Mouse (Mus musculus): ENCODE data around the gene Pmfbp1. TPM values are rescaled to one million over a fixed set of nuclear protein-coding genes. Genes with fewer than 3 reads are reported as not detected.

Gene Pmfbp1
- polyA plus RNA-seq, 1 experiment from 2014 or later: 0.05 TPM

DNA sequence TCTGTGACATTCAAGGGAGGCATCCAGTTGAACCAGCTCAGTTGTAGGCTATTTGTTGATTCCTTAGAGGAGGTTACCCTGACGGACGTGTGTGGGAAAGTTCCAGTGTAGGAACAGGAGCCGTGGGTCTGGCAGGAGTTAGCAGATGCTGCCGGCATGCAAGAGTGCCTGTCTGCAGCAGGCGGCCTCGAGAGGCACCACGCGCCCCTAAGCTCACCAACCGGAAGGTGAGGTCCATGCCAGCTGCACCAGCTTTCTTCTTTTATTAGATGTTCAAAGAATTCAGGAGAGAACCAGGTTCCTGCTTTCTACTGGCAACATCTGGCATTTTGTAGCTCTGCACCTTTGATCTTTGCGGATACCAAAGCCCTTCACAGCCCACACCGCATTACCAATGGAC is 9.1 kb upstream of the Pmfbp1 start:
- no peak overlapping the region for H3K4me2 ChIP-seq (ENCODE audit: low read depth, low read length)
- H3K4me3 ChIP-seq (ENCODE audit: low read length): no peak overlapping the region
- H3K9ac ChIP-seq (ENCODE audit: low read length): no peak overlapping the region
- no peaks in the 10 kb centered on the region for H3K9me3 ChIP-seq (replicated peaks; ENCODE audit: control insufficient read depth, low read length)
- whole genome bisulfite sequencing: 66% methylated on average over 11 of the region's 11 CpGs
- no peaks in the 10 kb centered on the region for H3K27me3 ChIP-seq (ENCODE audit: control insufficient read depth, insufficient read depth, low read length)
- H3K36me3 ChIP-seq (ENCODE audit: control insufficient read depth, insufficient read depth): no peaks in the 10 kb centered on the region
- no peaks in the 10 kb centered on the region for H3K4me1 ChIP-seq (ENCODE audit: control insufficient read depth, insufficient read depth, low read length)
- no peak for ATAC-seq (replicated peaks; ENCODE audit: extremely low read depth, insufficient read depth, low FRiP score)
- H3K27ac ChIP-seq (ENCODE audit: low read length): no peak overlapping the region

DNA sequence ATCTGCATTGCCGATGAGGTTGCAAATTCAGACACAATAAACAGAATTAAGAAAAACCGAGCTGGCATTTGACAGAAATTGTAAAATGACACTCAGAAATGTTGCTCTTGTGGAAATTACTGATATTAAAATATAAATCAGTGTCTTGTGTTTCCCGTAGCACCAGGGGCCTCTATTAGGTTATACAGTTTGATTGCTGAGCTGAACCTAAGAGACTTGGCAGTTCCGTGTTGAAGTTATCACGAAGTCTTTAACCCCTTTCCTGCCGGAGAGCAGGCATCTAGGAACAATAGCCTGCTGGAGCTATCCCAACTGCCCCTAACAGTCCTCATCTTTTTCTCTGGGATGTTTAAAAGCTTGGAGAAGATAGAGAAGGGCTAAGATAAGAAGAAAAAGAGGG is 8.3 kb upstream of the Pmfbp1 start:
- H3K27me3 ChIP-seq (ENCODE audit: control insufficient read depth, insufficient read depth, low read length): no peaks in the 10 kb centered on the region

GRCm38 (mm10) chr8:109492785-109493184 is 1.0 kb upstream of the Pmfbp1 start:
- H3K4me3 ChIP-seq (ENCODE audit: low read length): no peak overlapping the region
- 61% methylated on average over 6 of the region's 6 CpGs for WGBS
- H3K4me1 ChIP-seq (ENCODE audit: control insufficient read depth, insufficient read depth, low read length): no peaks in the 10 kb centered on the region
- ATAC-seq (replicated peaks; ENCODE audit: extremely low read depth, insufficient read depth, low FRiP score): no peak
- no peaks in the 10 kb centered on the region for H3K27me3 ChIP-seq (ENCODE audit: control insufficient read depth, insufficient read depth, low read length)
- H3K4me2 ChIP-seq (ENCODE audit: low read depth, low read length): no peak overlapping the region
- H3K36me3 ChIP-seq (ENCODE audit: control insufficient read depth, insufficient read depth): no peaks in the 10 kb centered on the region
- H3K9ac ChIP-seq (ENCODE audit: low read length): no peak overlapping the region
- H3K27ac ChIP-seq (ENCODE audit: low read length): no peak overlapping the region
- no peaks in the 10 kb centered on the region for H3K9me3 ChIP-seq (replicated peaks; ENCODE audit: control insufficient read depth, low read length)

More for the DNA sequence above, 8.3 kb upstream of the Pmfbp1 start:
- no peak overlapping the region for H3K4me3 ChIP-seq (ENCODE audit: low read length)
- no peak overlapping the region for H3K27ac ChIP-seq (ENCODE audit: low read length)
- 22% methylated on average over 6 of the region's 6 CpGs for WGBS
- no peak for ATAC-seq (replicated peaks; ENCODE audit: extremely low read depth, insufficient read depth, low FRiP score)
- H3K36me3 ChIP-seq (ENCODE audit: control insufficient read depth, insufficient read depth): no peaks in the 10 kb centered on the region
- no peaks in the 10 kb centered on the region for H3K9me3 ChIP-seq (replicated peaks; ENCODE audit: control insufficient read depth, low read length)
- no peak overlapping the region for H3K9ac ChIP-seq (ENCODE audit: low read length)
- H3K4me1 ChIP-seq (ENCODE audit: control insufficient read depth, insufficient read depth, low read length): no peaks in the 10 kb centered on the region
- no peak overlapping the region for H3K4me2 ChIP-seq (ENCODE audit: low read depth, low read length)

GRCm38 (mm10) chr8:109494601-109495000 is 774 bp downstream of the Pmfbp1 start:
- WGBS: 57% methylated on average over 2 of the region's 2 CpGs
- H3K27ac ChIP-seq (ENCODE audit: low read length): no peak overlapping the region
- H3K4me3 ChIP-seq (ENCODE audit: low read length): no peak overlapping the region
- H3K27me3 ChIP-seq (ENCODE audit: control insufficient read depth, insufficient read depth, low read length): no peaks in the 10 kb centered on the region
- no peak overlapping the region for H3K4me2 ChIP-seq (ENCODE audit: low read depth, low read length)
- H3K9ac ChIP-seq (ENCODE audit: low read length): no peak overlapping the region
- H3K9me3 ChIP-seq (replicated peaks; ENCODE audit: control insufficient read depth, low read length): no peaks in the 10 kb centered on the region
- ATAC-seq (replicated peaks; ENCODE audit: extremely low read depth, insufficient read depth, low FRiP score): no peak
- H3K4me1 ChIP-seq (ENCODE audit: control insufficient read depth, insufficient read depth, low read length): no peaks in the 10 kb centered on the region
- H3K36me3 ChIP-seq (ENCODE audit: control insufficient read depth, insufficient read depth): no peaks in the 10 kb centered on the region

- Histone ChIP-seq H3K9me3 (replicated peaks; ENCODE audit: control insufficient read depth, low read length) (no peaks in the 10 kb centered on the region), H3K4me1 (ENCODE audit: control insufficient read depth, insufficient read depth, low read length) (no peaks in the 10 kb centered on the region), H3K4me2 (ENCODE audit: low read depth, low read length) (no peak overlapping the region), H3K27ac (ENCODE audit: low read length) (no peak overlapping the region), H3K9ac (ENCODE audit: low read length) (no peak overlapping the region), H3K27me3 (ENCODE audit: control insufficient read depth, insufficient read depth, low read length) (no peaks in the 10 kb centered on the region), H3K4me3 (ENCODE audit: low read length) (no peak overlapping the region), H3K36me3 (ENCODE audit: control insufficient read depth, insufficient read depth) (no peaks in the 10 kb centered on the region)
- ATAC-seq (replicated peaks; ENCODE audit: extremely low read depth, insufficient read depth, low FRiP score): no peak
- 50% methylated on average over 5 of the region's 5 CpGs for WGBS
These were observed 3.6 kb downstream of the Pmfbp1 start for GRCm38 (mm10) chr8:109497431-109497830.

DNA sequence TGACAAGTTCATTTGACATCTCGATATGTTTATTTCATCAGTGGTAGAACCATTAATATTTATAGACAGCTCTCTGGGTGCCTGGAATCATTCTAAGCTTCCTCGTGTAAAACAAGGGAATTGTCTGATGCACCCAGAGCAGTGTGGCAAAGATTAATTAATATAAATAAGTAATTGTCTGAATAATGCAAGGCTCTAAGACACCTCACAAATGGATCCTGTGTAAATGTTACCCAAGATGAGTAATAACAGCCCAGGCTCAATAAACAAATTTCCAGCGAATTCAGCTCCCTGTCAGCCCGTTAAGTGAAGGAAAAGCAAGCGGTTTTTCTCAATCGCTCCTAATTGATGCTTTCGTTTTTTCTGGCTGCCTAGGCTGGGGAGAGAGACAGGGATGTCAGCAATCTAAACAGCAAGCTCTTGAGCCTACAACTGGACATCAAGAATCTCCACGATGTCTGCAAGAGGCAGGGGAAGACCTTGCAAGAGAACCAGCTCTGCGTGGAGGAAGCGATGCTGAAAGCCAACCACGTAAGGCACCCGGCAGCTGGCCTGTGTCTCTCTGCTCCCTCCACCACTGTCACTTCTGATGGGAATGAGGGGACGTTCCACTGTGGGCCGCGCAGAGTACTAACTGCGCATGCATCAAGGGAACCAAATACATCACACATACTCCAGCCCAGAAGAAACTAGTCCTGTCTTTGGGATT is 5.3 kb downstream of the Pmfbp1 start:
- H3K4me3 ChIP-seq (ENCODE audit: low read length): no peak overlapping the region

DNA sequence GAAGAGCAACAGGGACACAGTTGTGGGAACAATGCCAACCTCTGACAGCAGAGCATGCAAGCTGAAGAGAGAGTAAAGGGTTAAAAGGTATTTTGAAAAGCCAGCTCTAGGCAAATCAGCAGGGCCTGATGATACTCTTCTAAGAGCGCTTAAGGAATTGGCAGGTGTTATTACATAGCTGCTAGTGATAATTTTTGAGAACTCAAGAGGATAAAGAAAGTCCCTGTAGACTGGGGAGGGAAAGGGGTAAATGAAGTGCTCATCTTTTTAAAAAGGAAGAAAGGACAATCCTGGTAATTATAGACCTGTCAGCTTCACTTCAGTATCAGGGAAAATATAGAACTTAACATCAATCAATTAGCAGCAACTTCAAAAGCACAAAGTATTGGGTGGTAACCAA is 9.7 kb downstream of the Pmfbp1 start:
- 67% methylated on average over 1 of the region's 1 CpGs for WGBS
- no peak overlapping the region for H3K4me2 ChIP-seq (ENCODE audit: low read depth, low read length)
- H3K36me3 ChIP-seq (ENCODE audit: control insufficient read depth, insufficient read depth): no peaks in the 10 kb centered on the region
- no peaks in the 10 kb centered on the region for H3K4me1 ChIP-seq (ENCODE audit: control insufficient read depth, insufficient read depth, low read length)
- H3K4me3 ChIP-seq (ENCODE audit: low read length): no peak overlapping the region
- no peak overlapping the region for H3K9ac ChIP-seq (ENCODE audit: low read length)
- no peak for ATAC-seq (replicated peaks; ENCODE audit: extremely low read depth, insufficient read depth, low FRiP score)
- no peak overlapping the region for H3K27ac ChIP-seq (ENCODE audit: low read length)
- no peaks in the 10 kb centered on the region for H3K27me3 ChIP-seq (ENCODE audit: control insufficient read depth, insufficient read depth, low read length)
- no peaks in the 10 kb centered on the region for H3K9me3 ChIP-seq (replicated peaks; ENCODE audit: control insufficient read depth, low read length)

More for the DNA sequence above, 5.3 kb downstream of the Pmfbp1 start:
- WGBS: 69% methylated on average over 16 of the region's 16 CpGs
- H3K36me3 ChIP-seq (ENCODE audit: control insufficient read depth, insufficient read depth): no peaks in the 10 kb centered on the region
- no peaks in the 10 kb centered on the region for H3K27me3 ChIP-seq (ENCODE audit: control insufficient read depth, insufficient read depth, low read length)
- H3K9ac ChIP-seq (ENCODE audit: low read length): no peak overlapping the region
- no peak overlapping the region for H3K27ac ChIP-seq (ENCODE audit: low read length)
- no peaks in the 10 kb centered on the region for H3K4me1 ChIP-seq (ENCODE audit: control insufficient read depth, insufficient read depth, low read length)
- no peak overlapping the region for H3K4me2 ChIP-seq (ENCODE audit: low read depth, low read length)
- H3K9me3 ChIP-seq (replicated peaks; ENCODE audit: control insufficient read depth, low read length): no peaks in the 10 kb centered on the region
- no peak for ATAC-seq (replicated peaks; ENCODE audit: extremely low read depth, insufficient read depth, low FRiP score)

GRCm38 (mm10) chr8:109505560-109505959 is 11.7 kb downstream of the Pmfbp1 start:
- Histone ChIP-seq H3K27me3 (ENCODE audit: control insufficient read depth, insufficient read depth, low read length) (no peaks in the 10 kb centered on the region), H3K4me2 (ENCODE audit: low read depth, low read length) (no peak overlapping the region), H3K4me3 (ENCODE audit: low read length) (no peak overlapping the region), H3K4me1 (ENCODE audit: control insufficient read depth, insufficient read depth, low read length) (no peaks in the 10 kb centered on the region), H3K9me3 (replicated peaks; ENCODE audit: control insufficient read depth, low read length) (no peaks in the 10 kb centered on the region), H3K27ac (ENCODE audit: low read length) (no peak overlapping the region), H3K9ac (ENCODE audit: low read length) (no peak overlapping the region), H3K36me3 (ENCODE audit: control insufficient read depth, insufficient read depth) (no peaks in the 10 kb centered on the region)
- no peak for ATAC-seq (replicated peaks; ENCODE audit: extremely low read depth, insufficient read depth, low FRiP score)
- WGBS: 88% methylated on average over 5 of the region's 5 CpGs

DNA sequence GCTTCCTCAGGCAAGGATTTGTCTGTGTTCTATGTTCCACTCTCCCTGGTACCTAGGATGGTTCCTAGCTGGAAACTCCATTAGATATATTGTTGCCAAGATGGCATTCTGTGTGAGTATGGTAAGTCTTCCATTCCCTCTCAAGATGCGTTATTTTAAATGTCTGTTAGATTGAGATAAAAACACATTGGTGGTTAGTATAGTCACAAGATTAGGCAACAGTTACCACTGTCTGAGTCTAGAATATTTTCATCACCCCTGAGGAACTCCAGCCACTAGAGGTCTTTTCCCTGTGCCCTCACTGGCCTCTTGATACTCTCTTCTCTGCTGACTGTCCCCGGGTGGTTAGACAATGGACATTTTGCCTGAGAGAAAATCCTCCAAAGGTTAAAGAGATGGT is 30.2 kb downstream of the Pmfbp1 start:
- WGBS: 74% methylated on average over 2 of the region's 2 CpGs
- Histone ChIP-seq H3K27ac (ENCODE audit: low read length) (no peak overlapping the region), H3K4me3 (ENCODE audit: low read length) (no peak overlapping the region), H3K9me3 (replicated peaks; ENCODE audit: control insufficient read depth, low read length) (no peaks in the 10 kb centered on the region), H3K9ac (ENCODE audit: low read length) (no peak overlapping the region), H3K4me1 (ENCODE audit: control insufficient read depth, insufficient read depth, low read length) (no peaks in the 10 kb centered on the region), H3K36me3 (ENCODE audit: control insufficient read depth, insufficient read depth) (no peaks in the 10 kb centered on the region), H3K4me2 (ENCODE audit: low read depth, low read length) (no peak overlapping the region), H3K27me3 (ENCODE audit: control insufficient read depth, insufficient read depth, low read length) (no peaks in the 10 kb centered on the region)
- ATAC-seq (replicated peaks; ENCODE audit: extremely low read depth, insufficient read depth, low FRiP score): no peak
